Mouse (Mus musculus) CD4-positive, CD25-positive, alpha-beta regulatory T cell, adult 4 months (primary cell): ENCODE measurements around the gene Sox18. TPM values are rescaled to one million over a fixed set of nuclear protein-coding genes. Genes with fewer than 3 reads are reported as not detected.
A peak's percentile ranks its signal among the peaks of the same experiment; 100 is the strongest.

Experiments
- ATAC-seq: one replicate; pipeline ENCODE4 v1.8.0; 2017
- polyA plus RNA-seq, 2 experiments: library from polyadenylated mRNA; unstranded; fragments of 100-300 nt; shearing (Covaris generic); gene quantifications; one replicate each; pipeline ENCODE4 v1.2.1; 2017

The Sox18 gene
- polyA plus RNA-seq, 2 experiments from 2014 or later = not detected

DNA sequence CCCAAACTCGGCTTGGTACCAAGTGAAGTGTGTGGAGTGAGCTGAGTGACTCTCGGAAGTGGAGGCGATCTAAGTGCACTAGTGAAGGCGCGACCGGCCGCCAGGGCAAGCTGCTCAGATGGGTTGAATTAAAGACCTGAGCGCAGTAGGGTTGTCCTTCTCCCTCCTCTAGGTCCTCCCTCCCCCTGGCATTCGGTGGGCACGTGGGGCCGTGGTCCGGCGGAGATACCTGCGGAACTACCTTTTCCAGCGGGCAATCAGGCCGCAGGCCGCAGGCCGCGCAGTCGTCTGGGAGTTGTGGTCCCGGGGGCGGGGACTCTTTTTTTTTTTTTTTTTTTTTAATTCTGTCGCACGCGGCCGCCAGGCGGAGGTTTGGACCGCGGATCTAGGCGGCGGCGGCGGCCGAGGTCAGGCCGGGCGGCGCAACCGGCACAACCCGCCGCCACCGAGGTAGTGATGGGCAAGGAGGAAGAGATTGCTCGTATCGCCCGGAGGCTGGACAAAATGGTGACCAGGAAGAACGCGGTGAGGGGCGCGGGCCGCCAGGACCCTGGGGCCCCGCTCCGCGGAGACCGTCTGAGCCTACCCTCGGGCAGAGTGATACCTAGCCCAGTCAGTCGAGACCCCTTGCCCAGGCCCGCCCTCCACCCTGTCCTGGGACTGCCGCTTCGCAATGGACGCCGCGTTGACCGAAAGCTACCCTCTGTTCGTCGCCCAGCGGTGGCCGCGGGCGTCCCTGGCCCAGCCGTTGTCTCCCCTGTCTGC lies 8.7 kb upstream of the Sox18 start, which contains the start of gene Tcea2:
Gene Tcea2, plus strand, starts transcription at position 360 of the 765 bp plus-strand sequence.
- ATAC-seq = peak; percentile 57

DNA sequence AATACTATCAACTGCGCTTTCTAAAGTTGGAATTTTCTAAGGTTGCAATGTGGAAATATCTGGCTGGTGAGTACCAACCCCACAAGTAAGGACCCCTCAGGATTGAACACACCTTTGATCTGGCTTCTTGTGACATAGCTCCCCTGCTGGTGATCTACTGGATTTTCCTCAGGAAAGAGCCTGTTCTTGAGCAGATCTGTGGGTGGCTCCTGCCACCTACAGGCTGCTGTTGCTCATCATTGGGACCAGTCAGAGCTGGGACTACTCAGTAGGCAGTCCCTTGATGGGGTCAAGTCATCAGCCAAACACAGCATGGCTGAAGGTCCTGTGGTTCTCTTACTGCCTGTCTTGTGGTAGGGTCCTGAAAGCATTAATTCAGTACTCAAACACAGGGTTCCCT lies 7.3 kb upstream of the Sox18 start:
- peak; percentile 74 for ATAC-seq

DNA sequence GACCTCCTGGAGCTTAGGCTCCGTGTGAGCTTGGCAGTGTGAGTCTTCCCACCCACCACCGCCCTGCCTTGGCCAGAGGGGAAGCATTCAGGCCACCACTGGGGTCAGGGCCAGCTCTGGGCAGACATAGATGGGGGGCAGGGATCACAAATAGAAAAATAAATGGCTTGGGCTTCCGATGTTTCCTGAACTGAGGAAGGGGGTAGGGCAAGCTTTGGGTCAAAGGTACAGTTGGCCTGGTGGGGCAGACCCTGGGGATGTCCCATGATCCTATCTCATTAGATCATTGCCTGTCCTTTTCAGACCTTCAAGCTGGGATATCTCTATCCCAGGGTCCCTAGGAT lies 6.3 kb upstream of the Sox18 start:
- no peak for ATAC-seq

DNA sequence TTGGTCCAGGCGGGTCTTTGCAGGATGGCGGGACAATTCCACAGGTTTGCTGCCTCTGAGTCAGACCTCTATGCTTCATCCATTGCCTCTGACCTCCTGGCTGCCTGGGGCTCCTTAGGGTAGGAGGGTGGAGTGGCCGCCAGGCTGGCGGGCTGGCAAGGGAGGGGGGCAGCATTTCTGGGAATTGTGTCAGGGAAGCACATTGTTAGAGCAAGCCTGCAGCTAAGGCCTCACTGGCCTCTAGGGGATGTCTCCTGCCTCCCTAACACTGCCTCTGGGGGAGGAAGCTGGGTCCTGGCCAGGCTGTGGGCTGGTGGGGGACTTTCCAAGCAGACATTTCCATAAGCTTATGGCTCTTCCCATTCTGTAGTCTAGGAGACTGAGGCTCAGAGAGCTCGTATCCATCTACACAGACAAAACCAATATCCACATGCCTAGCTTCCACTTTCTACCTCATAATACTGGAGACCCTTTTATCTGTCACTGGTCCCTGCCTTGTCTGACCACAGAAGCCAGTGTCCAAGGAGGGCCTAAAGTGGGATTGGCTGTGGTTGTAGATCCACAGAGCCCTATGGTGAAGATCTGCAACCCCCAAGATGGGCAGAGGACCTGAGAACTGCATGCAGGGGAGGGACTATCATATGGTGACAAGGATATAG lies 5.8 kb upstream of the Sox18 start:
- no peak for ATAC-seq

DNA sequence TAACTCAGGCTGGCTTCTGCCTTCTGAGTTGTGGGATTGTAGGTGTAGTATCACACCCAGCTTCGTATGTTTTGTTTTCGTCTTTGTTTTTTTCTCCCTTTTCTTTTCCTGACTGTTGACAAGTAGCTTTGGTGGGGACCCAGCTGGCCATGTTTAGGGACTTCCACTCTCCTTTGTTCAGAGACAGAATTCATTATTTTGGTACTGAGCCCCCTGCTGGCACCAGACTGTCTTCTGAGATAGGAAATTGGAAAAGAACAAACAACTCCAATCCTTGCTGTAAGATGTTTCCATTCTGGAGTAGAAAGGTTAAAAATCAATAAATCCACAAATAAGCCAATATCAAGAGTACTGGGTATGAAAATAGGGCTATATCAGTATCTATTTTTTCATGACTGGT lies 5.0 kb upstream of the Sox18 start:
- no peak for ATAC-seq

DNA sequence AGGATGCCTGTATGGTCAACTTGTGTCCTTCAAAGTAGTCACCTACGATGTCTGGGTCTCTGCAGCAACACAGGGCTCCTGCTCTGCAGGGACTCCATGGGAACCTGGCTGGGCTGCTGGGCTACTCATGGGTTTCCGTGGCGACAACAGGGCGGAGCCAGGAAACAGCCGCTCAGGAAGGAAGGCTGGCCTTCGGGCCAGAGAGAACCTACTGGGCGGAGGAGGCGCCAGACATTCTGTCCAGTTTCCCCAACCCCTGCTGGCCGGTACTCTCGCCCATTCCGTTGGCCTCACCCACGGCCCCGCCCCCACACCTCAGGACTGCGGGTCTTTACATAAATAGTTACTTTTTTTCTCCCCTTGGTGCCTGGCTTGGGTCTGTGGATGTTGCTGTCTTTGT lies 4.0 kb upstream of the Sox18 start:
- ATAC-seq = no peak

DNA sequence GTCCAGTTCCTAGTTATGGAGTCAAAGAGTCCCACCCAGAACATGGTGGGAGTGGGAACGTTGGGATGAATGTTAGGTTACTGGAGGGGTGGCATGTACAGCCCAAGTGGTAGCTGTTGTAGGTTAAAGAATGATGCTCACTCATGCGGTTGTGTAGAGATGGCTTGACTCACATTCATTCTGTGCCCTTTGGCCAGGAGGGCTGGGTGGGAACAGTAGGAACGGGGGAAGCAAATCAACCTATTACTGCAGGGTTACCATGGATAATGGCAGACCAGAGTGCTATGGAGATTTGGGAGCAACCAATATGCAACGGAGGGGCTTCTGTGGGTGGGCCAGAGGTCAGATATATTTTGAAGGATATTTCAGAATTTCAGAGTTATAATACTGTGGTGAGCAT lies 3.5 kb upstream of the Sox18 start:
- no peak for ATAC-seq

DNA sequence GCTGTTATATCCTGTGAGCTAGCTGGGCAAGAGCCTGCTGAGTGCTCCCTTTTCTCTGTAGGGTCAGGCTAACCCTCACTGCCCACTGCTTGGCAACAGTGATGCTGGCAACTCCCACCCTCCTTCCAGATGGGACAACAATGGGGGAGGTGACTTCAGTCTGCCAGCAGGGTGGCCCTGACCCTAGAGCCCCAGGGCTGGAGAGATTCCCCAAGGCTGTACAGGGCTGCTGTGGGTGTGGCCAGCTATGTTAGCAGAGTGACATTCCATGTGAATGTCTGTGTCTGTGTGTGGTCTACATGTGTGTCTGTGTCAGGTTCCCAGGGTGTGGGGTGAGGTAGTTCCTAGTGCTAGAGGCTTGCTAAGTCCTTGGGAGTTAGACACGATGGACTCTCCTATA lies 2.1 kb upstream of the Sox18 start:
- no peak for ATAC-seq

DNA sequence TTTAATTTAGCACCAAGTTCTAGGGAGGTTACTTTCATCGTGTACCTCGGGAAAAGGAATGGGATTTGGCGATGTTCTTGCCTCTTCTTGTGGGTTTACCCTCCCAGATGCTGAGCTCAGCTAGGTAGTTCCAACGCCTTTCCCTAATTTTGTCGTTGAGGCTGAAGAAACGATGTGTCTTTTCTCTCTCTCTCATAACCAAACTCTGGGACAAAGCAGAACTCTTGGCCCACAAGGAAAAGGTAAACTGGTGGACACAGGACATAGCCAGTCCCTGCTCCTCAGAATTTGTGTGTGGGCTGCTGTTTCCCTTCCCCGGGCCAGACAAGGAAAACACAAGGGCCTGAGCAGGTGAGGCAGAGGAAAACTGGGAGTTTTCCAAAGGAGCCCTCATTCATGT lies 544 bp upstream of the Sox18 start:
- no peak for ATAC-seq

DNA sequence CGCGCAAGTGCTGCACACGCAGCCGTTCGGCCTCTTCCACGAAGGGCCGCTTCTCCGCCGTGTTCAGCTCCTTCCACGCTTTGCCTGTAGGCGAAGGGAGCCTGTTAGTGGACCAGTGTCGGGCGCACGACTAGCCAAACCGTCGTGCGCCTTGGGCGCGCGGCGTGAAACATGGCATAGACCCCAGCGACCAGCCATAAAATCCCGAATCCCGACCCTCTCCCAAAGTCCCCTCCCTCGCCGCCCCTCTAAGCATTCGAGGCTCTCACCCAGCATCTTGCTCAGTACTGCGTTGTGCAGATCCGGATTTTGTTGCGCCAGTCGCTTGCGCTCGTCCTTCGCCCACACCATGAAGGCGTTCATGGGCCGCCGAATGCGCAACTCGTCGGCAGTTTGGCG lies 528 bp downstream of the Sox18 start:
- no peak for ATAC-seq

DNA sequence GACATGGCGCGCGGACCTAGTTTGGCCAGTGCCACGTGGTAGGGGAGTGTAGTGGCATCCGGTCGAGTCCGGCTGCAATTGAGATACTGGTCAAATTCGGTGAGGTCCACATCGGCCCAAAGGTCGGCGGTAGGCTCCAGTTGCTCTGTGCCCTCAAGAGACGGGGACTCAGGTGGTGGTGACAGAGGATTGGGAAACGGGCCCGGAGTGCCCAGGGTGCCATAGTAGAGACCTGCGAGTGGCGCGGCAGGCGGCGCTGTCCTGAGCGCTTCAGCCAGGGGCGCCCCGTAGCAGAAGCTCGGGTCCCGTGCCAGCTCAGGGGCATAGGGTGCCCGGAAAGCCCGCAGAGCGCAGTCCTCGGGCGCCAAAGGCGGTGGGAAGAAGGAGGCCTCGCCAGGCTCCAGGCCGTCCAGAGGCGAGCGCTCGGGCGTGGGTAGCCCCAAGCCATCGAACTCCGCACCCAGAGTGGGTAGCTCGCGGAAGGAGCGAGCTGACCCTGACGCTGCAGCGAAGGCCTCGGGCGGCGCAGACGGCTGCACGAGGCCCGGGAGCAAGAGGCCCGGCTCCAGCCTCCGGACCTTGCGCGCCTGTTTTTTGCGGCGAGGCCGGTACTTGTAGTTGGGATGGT lies 1.0 kb downstream of the Sox18 start:
- no peak for ATAC-seq

DNA sequence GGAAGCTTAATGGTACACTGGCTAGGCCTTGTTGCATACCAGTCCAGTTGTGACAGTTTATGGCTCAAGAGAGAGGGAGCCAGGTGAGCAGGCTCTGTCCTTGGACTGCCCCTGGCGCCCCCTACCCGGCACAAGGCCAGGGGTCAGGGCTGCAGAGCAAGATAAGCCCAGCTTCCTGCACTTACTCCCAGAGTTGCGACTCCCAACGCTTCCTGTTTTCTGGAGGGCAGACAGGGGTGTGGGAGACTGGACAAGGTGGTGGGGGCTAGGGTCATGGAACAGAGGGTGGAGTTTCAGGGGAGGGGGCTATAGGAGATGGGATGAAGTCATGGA lies 8.2 kb downstream of the Sox18 start:
- ATAC-seq = no peak

DNA sequence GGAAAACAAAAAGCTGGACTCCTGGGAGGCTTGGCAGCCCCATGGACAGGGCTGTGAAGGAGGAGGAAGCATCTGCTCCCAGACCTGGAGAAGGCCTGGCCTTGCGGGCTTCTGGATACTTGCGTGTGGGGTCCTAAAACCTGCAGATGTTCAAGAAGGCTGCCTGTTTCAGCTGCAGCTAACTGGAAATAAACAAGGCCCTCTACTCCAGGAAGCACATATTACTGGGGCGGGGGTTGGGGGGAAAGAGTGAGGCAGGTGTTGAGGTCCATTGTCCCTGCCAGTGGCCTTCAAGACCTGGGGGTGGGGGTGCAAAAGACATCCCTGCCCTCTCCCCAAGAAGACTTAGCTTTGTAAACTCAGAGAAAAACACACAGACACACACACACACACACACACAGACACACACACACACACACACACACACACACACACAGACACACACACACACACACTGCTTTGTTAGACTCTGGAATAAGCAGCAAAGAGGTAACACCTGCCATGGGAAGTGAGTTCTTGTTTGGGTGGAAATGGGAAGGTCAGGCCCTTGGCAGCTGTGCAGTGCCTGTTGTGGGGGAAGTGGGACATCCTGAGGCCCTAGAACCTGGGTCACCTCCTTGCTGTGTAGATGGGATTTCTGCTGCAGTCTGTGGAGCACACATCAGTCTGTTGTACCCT lies 8.7 kb downstream of the Sox18 start:
- no peak for ATAC-seq

DNA sequence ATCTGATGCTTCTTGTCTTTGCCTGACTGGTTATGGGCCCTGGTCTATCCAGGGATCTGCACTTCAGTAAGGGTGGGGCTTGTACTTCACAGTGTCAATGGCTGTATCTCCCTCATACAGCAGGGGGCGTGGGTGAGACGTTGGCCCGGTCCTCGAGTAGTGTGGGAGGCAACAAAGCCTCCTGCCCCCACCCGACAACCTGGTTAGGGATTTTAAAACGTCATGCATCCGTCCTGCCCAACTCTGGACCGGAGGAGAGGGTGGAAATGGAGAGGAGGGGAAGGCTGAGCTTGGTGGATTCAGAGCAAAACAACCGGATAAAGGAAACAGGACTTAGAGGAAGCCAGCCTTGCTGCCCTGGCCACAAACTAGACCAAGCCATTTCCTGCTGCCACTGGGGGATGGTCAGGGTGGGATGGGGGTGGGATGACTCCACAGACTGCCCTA lies 11.8 kb downstream of the Sox18 start:
- peak; percentile 89 for ATAC-seq

DNA sequence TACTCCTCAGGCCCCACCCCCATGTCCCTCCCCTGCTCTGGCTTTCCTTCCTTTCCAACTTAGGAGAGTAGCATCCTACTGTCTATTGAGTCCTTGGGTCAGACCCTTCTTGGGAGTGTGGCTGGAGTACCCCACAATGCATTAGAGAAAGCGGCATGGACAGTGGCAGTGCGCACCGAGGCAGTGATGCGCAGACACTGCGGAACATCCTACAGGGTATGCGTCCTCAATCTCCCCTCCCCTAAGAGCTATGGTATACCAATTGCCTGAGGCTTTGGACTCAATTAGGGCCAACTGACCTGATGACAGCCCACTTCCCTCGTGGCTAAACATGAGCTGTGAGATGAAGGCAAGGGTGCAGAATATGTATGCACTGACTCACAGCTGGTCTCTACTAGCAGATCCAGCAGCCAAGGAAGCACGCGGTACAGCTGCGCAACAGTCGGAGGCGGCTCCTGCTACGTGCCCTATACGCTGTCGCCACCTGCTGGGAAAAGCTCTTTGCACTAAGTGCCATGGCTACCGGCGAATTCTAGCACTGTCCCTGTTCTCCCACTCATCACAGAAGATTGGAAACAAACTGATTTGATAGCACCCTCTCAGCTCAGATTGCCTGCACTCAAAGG lies 12.4 kb downstream of the Sox18 start:
- ATAC-seq = peak; percentile 48

DNA sequence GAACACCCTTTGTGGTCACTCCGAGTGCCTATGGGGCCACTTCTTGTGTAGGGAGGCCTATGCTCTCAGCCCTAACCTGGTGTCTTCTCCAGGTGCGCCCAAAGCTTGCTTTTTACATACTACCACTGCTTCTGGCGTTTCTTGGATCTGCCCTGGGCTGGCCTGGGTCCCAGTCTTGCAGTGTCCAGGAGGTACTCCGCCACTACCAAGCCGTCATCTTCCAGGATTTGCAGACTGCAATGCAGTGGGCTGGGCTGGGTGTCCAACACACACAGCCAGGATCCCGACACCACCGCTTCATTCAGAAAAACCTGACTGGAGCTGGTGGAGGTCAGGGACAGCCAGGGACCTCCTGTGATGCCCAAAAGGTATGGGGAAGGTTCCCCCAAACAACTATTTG lies 12.9 kb downstream of the Sox18 start:
- no peak for ATAC-seq

DNA sequence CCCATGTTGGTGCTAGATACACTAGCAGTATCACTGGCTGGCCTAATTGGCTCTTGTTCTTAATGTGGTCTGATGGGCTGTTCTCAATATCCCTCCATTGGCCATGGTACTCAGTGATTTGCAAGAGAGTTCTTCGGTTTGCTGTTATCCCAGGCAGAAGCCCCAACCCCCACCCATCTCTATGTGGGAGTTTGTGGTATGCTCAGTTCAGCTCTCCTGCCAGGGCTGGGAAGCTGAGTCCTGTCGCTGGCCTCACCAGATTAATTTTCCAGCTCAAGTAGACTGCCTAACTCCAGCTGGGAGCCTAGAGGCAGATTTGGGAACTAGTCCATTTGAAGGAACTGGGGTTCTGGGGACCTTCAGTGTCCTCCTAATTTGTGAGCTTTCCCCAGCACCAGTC lies 14.0 kb downstream of the Sox18 start:
- no peak for ATAC-seq

DNA sequence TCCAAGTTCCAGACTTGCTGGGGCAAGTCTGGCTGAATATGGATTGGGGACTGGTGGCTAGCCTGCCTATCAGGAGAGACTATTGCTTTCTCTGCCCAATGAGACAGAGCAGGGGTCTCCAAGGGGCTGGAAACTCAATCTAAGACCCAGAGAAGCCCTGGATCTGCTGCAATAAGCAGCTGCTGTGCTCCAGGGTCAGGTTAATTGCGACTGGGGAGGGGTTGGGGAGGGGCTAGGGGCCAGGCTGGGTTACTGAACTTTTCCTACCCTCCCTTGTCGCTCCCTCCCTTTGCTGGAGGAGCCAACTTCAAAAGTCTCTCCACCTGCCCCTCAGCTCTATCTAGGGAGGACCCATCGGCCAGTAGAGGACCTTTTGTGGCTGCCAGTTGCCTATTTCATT lies 14.7 kb downstream of the Sox18 start, which contains the start of gene Gm29797:
Gene Gm29797, plus strand, starts transcription at position 301 of the 400 bp plus-strand sequence.
- no peak for ATAC-seq

DNA sequence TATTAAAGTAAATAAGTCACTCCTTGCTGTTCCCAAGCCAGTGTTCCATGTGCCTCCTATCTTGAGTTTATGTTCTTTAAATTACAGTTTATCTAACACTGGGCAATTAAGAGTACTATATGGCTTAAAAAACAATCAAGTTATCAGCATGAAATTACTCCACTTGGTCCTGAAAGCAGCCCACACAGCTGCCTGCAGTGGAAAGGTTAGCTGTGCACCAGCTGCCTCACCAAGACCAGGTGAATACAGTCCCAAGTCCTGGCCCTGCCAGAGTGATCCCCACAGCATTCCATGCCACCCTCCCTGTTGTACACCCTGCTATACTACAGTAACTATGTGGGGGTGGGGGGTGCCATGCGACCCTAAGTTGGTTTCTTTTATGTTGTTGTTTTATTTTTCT lies 17.9 kb downstream of the Sox18 start:
- no peak for ATAC-seq

DNA sequence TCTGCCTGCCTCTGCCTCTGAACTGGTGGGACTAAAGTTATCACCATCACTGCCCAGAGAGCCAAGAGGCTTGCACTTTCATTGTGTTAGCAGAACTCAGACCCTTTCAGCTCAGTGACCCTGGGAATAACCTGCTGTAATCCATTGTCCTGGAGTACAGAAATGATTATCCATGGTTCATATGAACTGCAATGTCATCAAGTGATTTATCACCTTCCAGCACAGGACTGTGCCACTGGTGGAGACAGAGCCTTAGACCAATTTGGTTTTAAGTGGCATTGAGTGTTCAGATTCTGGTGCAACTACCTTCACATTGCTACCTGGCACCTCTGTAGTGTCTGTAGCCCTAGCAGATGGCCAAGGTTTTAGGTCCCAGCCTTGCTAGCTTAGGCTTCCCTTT lies 18.4 kb downstream of the Sox18 start:
- ATAC-seq = no peak

DNA sequence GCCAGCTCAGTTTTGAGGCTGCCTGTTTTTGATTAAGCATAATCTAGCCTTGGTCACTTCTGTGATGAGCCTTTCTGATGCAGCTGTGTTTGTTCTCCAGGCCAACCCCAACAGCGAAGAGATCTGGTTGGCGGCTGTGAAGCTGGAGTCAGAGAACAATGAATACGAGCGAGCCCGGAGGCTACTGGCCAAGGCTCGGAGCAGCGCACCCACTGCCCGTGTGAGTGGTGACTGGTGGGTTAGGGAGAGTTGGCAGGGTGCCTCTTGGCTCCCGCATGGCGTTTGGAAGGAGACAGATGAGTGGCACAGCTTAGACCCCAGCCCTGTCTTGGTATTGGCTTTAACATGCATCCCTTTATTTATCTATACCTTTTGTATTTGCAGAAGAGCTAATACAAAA lies 22.5 kb downstream of the Sox18 start:
- no peak for ATAC-seq

DNA sequence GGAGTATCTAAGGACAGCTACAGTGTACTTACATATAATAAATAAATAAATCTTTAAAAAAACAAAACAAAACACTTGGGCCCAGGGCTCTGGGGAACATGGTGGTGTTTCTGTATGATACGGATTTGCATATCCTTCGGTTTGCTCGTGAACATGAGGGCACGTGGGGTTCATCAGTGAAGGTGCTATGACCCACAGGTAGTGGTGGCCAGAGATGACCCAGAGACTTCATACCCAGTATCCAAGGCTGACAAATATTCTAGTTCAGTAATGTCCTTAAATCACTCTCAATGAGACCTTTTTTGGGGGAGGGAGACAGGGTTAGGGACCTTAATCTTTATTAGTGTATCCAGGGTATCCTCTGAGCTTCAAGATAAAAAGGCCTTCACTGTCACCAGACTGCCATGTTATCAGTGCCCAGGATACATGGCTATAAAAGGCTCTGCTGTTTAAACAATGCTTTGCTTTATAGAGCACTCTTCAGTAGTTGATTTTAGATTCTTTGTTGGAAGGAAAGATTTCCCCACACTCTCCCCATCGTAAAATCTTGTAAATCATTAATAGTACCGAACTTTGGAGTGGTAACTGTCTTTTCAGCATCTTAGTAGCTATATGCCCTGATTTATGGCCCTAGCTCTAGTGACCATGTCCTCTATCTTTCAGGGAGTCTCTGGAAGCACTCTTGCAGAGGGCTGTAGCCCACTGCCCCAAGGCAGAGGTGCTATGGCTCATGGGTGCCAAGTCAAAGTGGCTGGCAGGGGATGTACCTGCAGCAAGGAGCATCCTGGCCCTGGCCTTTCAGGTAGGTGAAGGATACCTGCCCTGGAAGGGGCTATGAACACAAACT lies 24.6 kb downstream of the Sox18 start:
- no peak for ATAC-seq
